Mouse (Mus musculus): ENCODE results near the gene Alad.

Alad gene

GRCm38 (mm10) chr4:62517538-62518415, 1.9 kb downstream of the Alad start:
- no peak for DNase-seq (ENCODE audit: low spot score in 2 of 2)

- DNase-seq (ENCODE audit: low spot score in 2 of 2): no peak
Observed at GRCm38 (mm10) chr4:62517046-62517445, 2.7 kb downstream of the Alad start.

GRCm38 (mm10) chr4:62516579-62516978, 3.1 kb downstream of the Alad start:
- DNase-seq (ENCODE audit: low spot score in 2 of 2): no peak

GRCm38 (mm10) chr4:62516079-62516478, 3.6 kb downstream of the Alad start:
- DNase-seq (ENCODE audit: low spot score in 2 of 2): no peak

- DNase-seq (ENCODE audit: low spot score in 2 of 2): no peak
Observed at GRCm38 (mm10) chr4:62515490-62515889, 4.2 kb downstream of the Alad start.

GRCm38 (mm10) chr4:62514995-62515394, 4.7 kb downstream of the Alad start:
- DNase-seq (ENCODE audit: low spot score in 2 of 2): no peak

GRCm38 (mm10) chr4:62513998-62514506, 5.7 kb downstream of the Alad start:
- no peak for DNase-seq (ENCODE audit: low spot score in 2 of 2)

- no peak for DNase-seq (ENCODE audit: low spot score in 2 of 2)
Observed at GRCm38 (mm10) chr4:62509946-62510345, 9.8 kb downstream of the Alad start.

GRCm38 (mm10) chr4:62508839-62509238, 10.9 kb downstream of the Alad start:
- DNase-seq (ENCODE audit: low spot score in 2 of 2): no peak

- no peak for DNase-seq (ENCODE audit: low spot score in 2 of 2)
Observed at GRCm38 (mm10) chr4:62506798-62507197, 12.9 kb downstream of the Alad start.

- no peak for DNase-seq (ENCODE audit: low spot score in 2 of 2)
Observed at GRCm38 (mm10) chr4:62505991-62506390, 13.7 kb downstream of the Alad start.

- DNase-seq (ENCODE audit: low spot score in 2 of 2): no peak
Observed at GRCm38 (mm10) chr4:62503374-62503970, 16.2 kb downstream of the Alad start, which contains the start of gene Hdhd3. TSS of gene Hdhd3 (minus strand) at chr4:62503467.

- DNase-seq (ENCODE audit: low spot score in 2 of 2): no peak
Observed at GRCm38 (mm10) chr4:62502969-62503368, 16.7 kb downstream of the Alad start.

- peak; percentile 82 to 94 for DNase-seq (ENCODE audit: low spot score in 2 of 2)
Observed at GRCm38 (mm10) chr4:62501964-62502732, 17.6 kb downstream of the Alad start.

- DNase-seq (ENCODE audit: low spot score in 2 of 2): no peak
Observed at GRCm38 (mm10) chr4:62501534-62501933, 18.2 kb downstream of the Alad start.

- no peak for DNase-seq (ENCODE audit: low spot score in 2 of 2)
Observed at GRCm38 (mm10) chr4:62500799-62501198, 18.9 kb downstream of the Alad start.

GRCm38 (mm10) chr4:62496815-62497214, 22.9 kb downstream of the Alad start:
- DNase-seq (ENCODE audit: low spot score in 2 of 2): no peak

- DNase-seq (ENCODE audit: low spot score in 2 of 2): no peak
Observed at GRCm38 (mm10) chr4:62495946-62496345, 23.8 kb downstream of the Alad start.

GRCm38 (mm10) chr4:62494230-62494629, 25.5 kb downstream of the Alad start:
- no peak for DNase-seq (ENCODE audit: low spot score in 2 of 2)

GRCm38 (mm10) chr4:62492682-62493081, 27.0 kb downstream of the Alad start:
- DNase-seq (ENCODE audit: low spot score in 2 of 2): no peak

- DNase-seq (ENCODE audit: low spot score in 2 of 2): no peak
Observed at GRCm38 (mm10) chr4:62487914-62488313, 31.8 kb downstream of the Alad start.

GRCm38 (mm10) chr4:62487172-62487571, 32.5 kb downstream of the Alad start:
- no peak for DNase-seq (ENCODE audit: low spot score in 2 of 2)

Data from urinary bladder, adult 18-20 months (tissue).